Mouse (Mus musculus): ENCODE measurements around the gene Rnf11. TPM values are rescaled to one million over a fixed set of nuclear protein-coding genes. Genes with fewer than 3 reads are reported as not detected.
"Not testable (repeated sequence)": the region's sequence is repeated elsewhere in the genome, so short reads cannot be mapped to it uniquely, and the experiment has no call there.

Gene Rnf11
- total RNA-seq, 2 experiments from 2014 or later = 187 to 242 TPM

GRCm38 (mm10) chr4:109417998-109418397 lies 66.5 kb downstream of the Rnf11 start:
- DNase-seq (ENCODE audit: low spot score in 2 of 2) = no peak

- DNase-seq (ENCODE audit: low spot score in 2 of 2) = no peak
Observed at GRCm38 (mm10) chr4:109412233-109412632, 72.3 kb downstream of the Rnf11 start.

- no peak for DNase-seq (ENCODE audit: low spot score in 2 of 2)
Observed at GRCm38 (mm10) chr4:109411377-109411967, 73.1 kb downstream of the Rnf11 start.

GRCm38 (mm10) chr4:109410681-109411376 lies 73.7 kb downstream of the Rnf11 start:
- DNase-seq (ENCODE audit: low spot score in 2 of 2) = no peak

GRCm38 (mm10) chr4:109407701-109408485 lies 76.6 kb downstream of the Rnf11 start:
- no peak for DNase-seq (ENCODE audit: low spot score in 2 of 2)

GRCm38 (mm10) chr4:109407176-109407520 lies 77.4 kb downstream of the Rnf11 start:
- DNase-seq (ENCODE audit: low spot score in 2 of 2) = no peak

GRCm38 (mm10) chr4:109406486-109407175 lies 77.9 kb downstream of the Rnf11 start, which contains the start of gene Ttc39a:
Ttc39a (plus strand) TSS chr4:109406623.
- peak; percentile 47 to 50 for DNase-seq (ENCODE audit: low spot score in 2 of 2)

- DNase-seq (ENCODE audit: low spot score in 2 of 2) = peak; percentile 54
Observed at GRCm38 (mm10) chr4:109406054-109406485, 78.5 kb downstream of the Rnf11 start.

GRCm38 (mm10) chr4:109405415-109405814 lies 79.1 kb downstream of the Rnf11 start:
- no peak for DNase-seq (ENCODE audit: low spot score in 2 of 2)

- not testable (repeated sequence) for DNase-seq (ENCODE audit: low spot score in 2 of 2)
Observed at GRCm38 (mm10) chr4:109404908-109405307, 79.6 kb downstream of the Rnf11 start.

- no peak for DNase-seq (ENCODE audit: low spot score in 2 of 2)
Observed at GRCm38 (mm10) chr4:109401176-109401689, 83.3 kb downstream of the Rnf11 start.

Other genes with a start within 250 kb of the Rnf11 start
- 10 to 100 TPM; 64.3 to 71.3 TPM for gene Eps15, start 204.5 kb downstream of the Rnf11 start, total RNA-seq (2021)
- gene Ttc39a, start 78.1 kb downstream of the Rnf11 start, total RNA-seq (2021) = 1 to 10 TPM; 3.8 to 6.3 TPM
- not detected for gene 4930522H14Rik, start 46.6 kb upstream of the Rnf11 start, total RNA-seq (2021)
- gene Cdkn2c, start 182.5 kb upstream of the Rnf11 start, total RNA-seq (2021) = 10 to 100 TPM; 55.6 TPM
- gene Faf1, start 191.9 kb upstream of the Rnf11 start, total RNA-seq (2021) = 10 to 100 TPM; 27.1 to 27.4 TPM

All from adrenal gland, adult 18-20 months (tissue).